Mouse (Mus musculus): ENCODE data around the gene Gm49601. TPM values are rescaled to one million over a fixed set of nuclear protein-coding genes. Genes with fewer than 3 reads are reported as not detected.
A peak's percentile ranks its signal among the peaks of the same experiment; 100 is the strongest.

Gm49601 gene
- polyA plus RNA-seq, 1 experiment from 2014 or later = 3.7 TPM

DNA sequence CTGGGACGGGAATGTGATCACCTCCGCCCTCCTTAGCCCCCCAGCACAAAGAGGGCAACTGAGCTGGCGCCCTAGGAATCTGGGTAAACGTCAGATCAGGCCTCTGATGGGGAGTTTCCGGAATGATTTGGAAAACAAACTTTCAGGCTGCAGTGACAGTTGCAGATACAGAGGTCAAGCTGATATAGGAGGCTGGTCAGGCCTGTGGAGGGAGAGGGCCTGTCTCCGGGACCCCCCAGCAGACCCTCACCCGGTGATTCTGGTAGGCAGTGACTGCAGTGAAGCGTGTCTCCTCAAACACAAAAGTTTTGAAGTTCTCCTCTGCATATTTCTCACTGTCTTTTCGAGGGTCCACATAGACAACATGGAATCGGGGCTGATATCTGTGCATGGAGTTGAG, 43.1 kb downstream of the Gm49601 start:
- no peak overlapping the region for H3K27ac ChIP-seq (replicated peaks)
- DNase-seq (ENCODE audit: low spot score) = no peak
- no peaks in the 10 kb centered on the region for H3K36me3 ChIP-seq
- peaks cover 49% of the 10 kb centered on the region for H3K4me1 ChIP-seq
- 4% methylated on average over 10 of the region's 10 CpGs for WGBS
- no peak overlapping the region for H3K4me3 ChIP-seq
- H3K27me3 ChIP-seq (ENCODE audit: low read depth, poor library complexity, severe bottlenecking) = peaks cover 99% of the 10 kb centered on the region
- H3K9me3 ChIP-seq (replicated peaks) = no peaks in the 10 kb centered on the region

DNA sequence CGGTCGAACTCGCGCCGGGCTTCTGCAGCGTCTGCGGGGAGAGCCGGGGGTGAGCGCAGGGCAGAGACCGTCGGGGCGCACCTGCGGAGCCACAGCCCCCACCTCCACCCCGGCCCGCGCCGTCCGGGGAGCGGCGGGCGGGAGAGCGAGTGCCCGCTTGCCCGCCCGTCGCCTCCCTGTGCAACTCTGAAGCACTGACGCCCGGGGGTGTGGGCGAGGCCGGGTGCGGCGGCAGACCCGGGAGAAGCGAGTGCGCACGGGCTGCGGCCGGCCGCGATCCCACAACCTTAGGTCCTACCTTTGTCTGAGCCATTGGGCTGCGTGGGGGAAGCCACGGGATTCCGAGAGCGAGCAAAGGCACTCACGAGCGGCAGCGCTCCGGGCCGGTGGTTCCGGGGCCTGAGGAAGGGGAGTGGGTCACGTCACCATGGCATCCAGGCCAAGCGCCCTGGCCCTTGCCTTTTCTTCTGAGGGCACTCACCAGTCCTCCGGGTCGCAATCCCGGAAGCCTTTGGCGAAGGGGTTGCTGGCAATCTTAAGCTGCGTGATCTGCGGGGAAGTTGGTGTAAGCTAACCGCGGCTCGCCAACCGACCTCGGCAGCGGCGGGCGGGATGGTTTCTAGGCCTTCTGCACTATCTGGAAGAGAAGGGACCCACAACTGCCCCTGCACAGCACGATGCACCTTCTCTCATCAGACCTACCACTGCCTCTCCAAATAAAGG, 43.6 kb downstream of the Gm49601 start:
- Histone ChIP-seq H3K27me3 (ENCODE audit: low read depth, poor library complexity, severe bottlenecking) (peaks cover 99% of the 10 kb centered on the region), H3K4me3 (peak overlapping the region; percentile 46), H3K9me3 (replicated peaks) (no peaks in the 10 kb centered on the region), H3K4me1 (peaks cover 46% of the 10 kb centered on the region), H3K36me3 (no peaks in the 10 kb centered on the region), H3K27ac (replicated peaks) (no peak overlapping the region; the same call in 1 of the 2 replicates)
- peak; percentile 45 for DNase-seq (ENCODE audit: low spot score)
- under 1% methylated on average over 63 of the region's 67 CpGs for WGBS

DNA sequence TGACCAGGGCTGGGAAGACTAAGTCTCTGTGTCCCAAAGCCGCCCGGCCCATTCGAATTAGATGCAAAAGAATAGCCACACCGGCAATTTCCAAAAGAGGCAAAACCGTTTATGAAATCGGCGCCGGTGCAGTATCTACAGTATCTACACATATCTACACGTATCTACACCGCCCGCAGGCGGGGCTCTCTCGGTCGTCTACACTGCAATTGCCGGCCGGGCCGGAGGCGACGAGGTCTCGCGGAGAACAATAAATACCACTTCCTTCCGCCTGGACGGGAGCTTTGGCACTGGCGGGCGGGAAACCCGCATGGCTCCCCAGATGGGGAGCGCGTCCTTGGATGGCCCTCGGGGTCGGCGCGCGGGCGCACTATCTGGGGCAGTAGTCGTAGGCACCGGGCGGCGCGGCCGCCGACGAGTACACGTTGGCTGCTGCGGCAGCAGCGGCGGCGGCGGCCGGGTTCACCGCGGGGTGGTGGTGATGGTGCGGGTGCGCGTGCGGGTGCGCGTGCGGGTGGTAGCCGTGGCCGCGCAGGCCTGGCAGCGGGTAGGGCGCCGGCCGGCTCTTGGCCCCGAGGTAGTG, 44.5 kb downstream of the Gm49601 start:
- Histone ChIP-seq H3K27ac (replicated peaks) (no peak overlapping the region; the same call in 1 of the 2 replicates), H3K36me3 (no peaks in the 10 kb centered on the region), H3K4me3 (peak overlapping the region; percentile 46), H3K27me3 (ENCODE audit: low read depth, poor library complexity, severe bottlenecking) (peaks cover 97% of the 10 kb centered on the region), H3K9me3 (replicated peaks) (no peaks in the 10 kb centered on the region), H3K4me1 (peaks cover 42% of the 10 kb centered on the region)
- DNase-seq (ENCODE audit: low spot score) = peak; percentile 59
- WGBS = under 1% methylated on average over 66 of the region's 66 CpGs

DNA sequence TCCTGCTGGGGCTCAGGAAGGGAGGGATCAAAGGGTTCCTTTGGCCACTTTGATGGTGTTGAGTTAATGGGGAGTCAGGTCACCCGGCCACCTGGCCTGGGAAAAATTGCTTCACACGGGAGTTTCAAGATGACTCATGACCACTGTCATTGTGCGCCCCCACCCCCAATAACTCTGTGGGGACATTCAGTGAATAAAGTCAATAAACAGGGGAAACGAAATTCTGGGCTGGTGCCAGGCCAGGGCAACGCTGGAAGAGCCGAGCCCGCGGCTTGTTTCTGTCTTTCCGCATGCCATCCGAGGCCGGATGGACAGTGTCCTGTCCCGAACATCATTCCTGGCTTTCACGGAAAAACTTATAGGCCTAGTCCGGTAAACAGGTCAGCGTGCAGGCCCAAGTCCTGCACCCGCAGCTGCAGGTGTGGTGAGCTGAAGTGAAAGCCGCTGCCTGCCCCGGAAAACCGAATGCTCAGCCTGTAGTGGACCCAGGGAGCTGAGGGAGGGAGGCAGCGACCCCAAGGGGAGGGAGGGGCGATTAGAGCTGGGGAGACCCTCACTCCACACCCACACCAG, 45.1 kb downstream of the Gm49601 start:
- DNase-seq (ENCODE audit: low spot score) = peak; percentile 45
- Histone ChIP-seq H3K36me3 (no peaks in the 10 kb centered on the region), H3K4me1 (peaks cover 37% of the 10 kb centered on the region), H3K9me3 (replicated peaks) (no peaks in the 10 kb centered on the region), H3K4me3 (peak overlapping the region; percentile 46), H3K27me3 (ENCODE audit: low read depth, poor library complexity, severe bottlenecking) (peaks cover 96% of the 10 kb centered on the region), H3K27ac (replicated peaks) (no peak overlapping the region)
- WGBS = 4% methylated on average over 21 of the region's 21 CpGs

DNA sequence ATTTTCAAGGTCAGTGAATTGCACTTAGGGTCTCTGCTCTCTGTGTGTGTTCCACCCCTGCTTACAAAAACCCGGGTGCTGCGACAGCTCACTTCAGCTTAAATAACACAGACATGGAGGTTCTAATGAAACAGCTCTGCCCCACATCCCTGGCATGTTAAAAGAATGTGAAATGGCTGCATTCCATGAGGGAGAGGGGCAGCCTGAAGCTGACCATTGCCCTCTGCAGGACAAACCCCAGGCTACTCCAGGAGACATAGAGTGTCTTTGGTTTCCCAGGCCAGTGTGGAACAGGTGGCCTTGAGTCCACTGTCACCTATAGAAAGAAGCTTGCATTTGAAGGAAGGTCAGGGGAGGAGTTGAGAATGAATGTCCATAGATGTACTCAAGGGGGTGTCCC, 45.8 kb downstream of the Gm49601 start:
- Histone ChIP-seq H3K4me1 (peaks cover 29% of the 10 kb centered on the region), H3K4me3 (no peak overlapping the region), H3K9me3 (replicated peaks) (no peaks in the 10 kb centered on the region), H3K27ac (replicated peaks) (no peak overlapping the region), H3K27me3 (ENCODE audit: low read depth, poor library complexity, severe bottlenecking) (peaks cover 88% of the 10 kb centered on the region), H3K36me3 (no peaks in the 10 kb centered on the region)
- 15% methylated on average over 2 of the region's 2 CpGs for WGBS
- no peak for DNase-seq (ENCODE audit: low spot score)

DNA sequence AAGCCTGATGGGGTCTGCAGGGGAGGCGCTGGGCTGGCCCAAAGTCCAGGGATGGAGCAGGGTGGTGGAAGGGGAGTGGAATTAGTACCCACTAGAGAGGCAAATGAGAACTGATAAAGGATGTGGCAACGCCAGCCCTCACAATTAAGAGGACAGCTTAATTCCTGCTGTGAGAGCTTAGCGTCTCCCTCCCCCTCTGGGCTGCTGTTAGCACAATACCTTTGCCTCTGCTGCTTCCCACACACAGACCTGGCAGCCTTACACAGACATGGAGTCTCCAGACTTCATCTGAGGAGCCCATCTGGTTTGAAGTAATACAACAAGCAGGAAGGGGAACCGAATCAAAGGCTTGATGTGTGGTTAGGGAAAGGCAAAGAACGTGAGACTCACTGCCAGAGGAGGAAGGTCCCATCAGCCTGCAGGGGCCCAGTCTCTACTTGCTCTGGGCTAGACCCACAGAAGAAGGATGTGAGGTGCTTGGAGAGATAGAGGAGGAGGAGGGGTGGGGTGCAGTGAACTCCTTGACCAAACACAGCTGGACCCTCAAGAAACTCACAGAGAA, 48.5 kb downstream of the Gm49601 start:
- Histone ChIP-seq H3K36me3 (no peaks in the 10 kb centered on the region), H3K27me3 (ENCODE audit: low read depth, poor library complexity, severe bottlenecking) (peaks cover 61% of the 10 kb centered on the region), H3K4me1 (peaks cover 23% of the 10 kb centered on the region), H3K9me3 (replicated peaks) (no peaks in the 10 kb centered on the region), H3K27ac (replicated peaks) (no peak overlapping the region), H3K4me3 (no peak overlapping the region)
- WGBS = 8% methylated on average over 5 of the region's 5 CpGs
- DNase-seq (ENCODE audit: low spot score) = no peak

DNA sequence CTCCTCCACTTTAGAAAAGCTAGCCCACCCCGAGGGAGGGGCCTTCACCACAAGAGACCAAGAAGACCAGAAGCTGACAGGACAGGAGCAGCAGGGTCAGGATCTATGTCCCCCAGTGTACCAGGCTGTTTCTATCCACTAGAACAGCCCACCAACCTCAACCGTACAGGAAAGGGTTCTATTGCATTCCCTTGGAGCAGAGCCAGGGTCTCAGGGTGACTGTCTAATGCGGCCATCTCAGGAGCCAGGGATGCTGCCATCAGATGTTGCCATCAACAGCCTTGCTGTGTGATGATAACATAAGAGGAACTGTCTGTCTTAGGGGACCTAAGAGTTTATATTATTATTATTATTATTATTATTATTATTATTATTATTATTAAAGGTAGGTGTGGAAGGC, 49.2 kb downstream of the Gm49601 start:
- WGBS = 50% methylated on average over 3 of the region's 3 CpGs
- Histone ChIP-seq H3K27me3 (ENCODE audit: low read depth, poor library complexity, severe bottlenecking) (peaks cover 55% of the 10 kb centered on the region), H3K36me3 (no peaks in the 10 kb centered on the region), H3K4me1 (peaks cover 17% of the 10 kb centered on the region), H3K4me3 (no peak overlapping the region), H3K27ac (replicated peaks) (no peak overlapping the region), H3K9me3 (replicated peaks) (no peaks in the 10 kb centered on the region)
- DNase-seq (ENCODE audit: low spot score) = no peak

DNA sequence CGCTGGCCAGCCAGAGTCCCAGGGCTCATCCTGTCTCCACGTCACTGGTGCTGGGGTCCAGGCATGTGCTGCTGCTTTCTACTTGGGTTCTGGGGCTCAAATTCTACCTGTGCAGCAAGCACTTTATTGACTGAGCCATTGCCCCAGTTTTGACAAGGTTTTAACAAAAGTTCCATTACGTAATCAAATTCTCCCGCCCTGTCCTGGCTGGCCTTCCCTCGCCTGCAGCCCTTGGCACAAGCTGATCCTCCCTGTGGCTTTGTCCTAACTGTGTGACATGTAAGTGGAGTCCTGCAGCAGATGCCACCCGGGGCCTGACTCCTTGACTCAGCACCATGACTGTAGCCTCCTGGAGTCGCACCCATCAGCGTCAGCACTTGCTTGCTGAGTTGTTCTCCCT, 52.0 kb downstream of the Gm49601 start:
- Histone ChIP-seq H3K36me3 (no peaks in the 10 kb centered on the region), H3K27ac (replicated peaks) (no peak overlapping the region), H3K4me3 (no peak overlapping the region), H3K4me1 (peaks cover 6% of the 10 kb centered on the region; the same call in 1 of the 2 replicates), H3K9me3 (replicated peaks) (no peaks in the 10 kb centered on the region), H3K27me3 (ENCODE audit: low read depth, poor library complexity, severe bottlenecking) (peaks cover 26% of the 10 kb centered on the region)
- DNase-seq (ENCODE audit: low spot score) = no peak
- 79% methylated on average over 8 of the region's 8 CpGs for WGBS

Other genes with a start within 250 kb of the Gm49601 start
- gene Txnrd2, start 200.0 kb downstream of the Gm49601 start, polyA plus RNA-seq (2016; fragmentation: Nextera tagmentation; extraction: Ambion mirVana) = 30.6 and 30.7 TPM in 2 replicates
- gene Comt, start 199.6 kb downstream of the Gm49601 start, polyA plus RNA-seq (2016; fragmentation: Nextera tagmentation; extraction: Ambion mirVana) = 62.0 and 66.0 TPM in 2 replicates
- gene Gnb1l, start 127.7 kb downstream of the Gm49601 start, polyA plus RNA-seq (2016; fragmentation: Nextera tagmentation; extraction: Ambion mirVana) = 13.3 and 16.0 TPM in 2 replicates
- gene Rtl10, start 127.5 kb downstream of the Gm49601 start, polyA plus RNA-seq (2016; fragmentation: Nextera tagmentation; extraction: Ambion mirVana) = 2.1 and 2.4 TPM in 2 replicates
- gene Tbx1, start 35.8 kb downstream of the Gm49601 start, polyA plus RNA-seq (2016; fragmentation: Nextera tagmentation; extraction: Ambion mirVana) = 0.97 and 1.7 TPM in 2 replicates
- 4.5 and 4.6 TPM in 2 replicates for gene Gp1bb, start 4.0 kb downstream of the Gm49601 start, polyA plus RNA-seq (2016; fragmentation: Nextera tagmentation; extraction: Ambion mirVana)
- 31.2 and 42.8 TPM in 2 replicates for gene Sept5, start 3.5 kb upstream of the Gm49601 start, polyA plus RNA-seq (2016; fragmentation: Nextera tagmentation; extraction: Ambion mirVana)
- gene Cldn5, start 150.4 kb upstream of the Gm49601 start, polyA plus RNA-seq (2016; fragmentation: Nextera tagmentation; extraction: Ambion mirVana) = 29.5 and 29.9 TPM in 2 replicates
- 96.4 and 107 TPM in 2 replicates for gene Ufd1, start 185.4 kb upstream of the Gm49601 start, polyA plus RNA-seq (2016; fragmentation: Nextera tagmentation; extraction: Ambion mirVana)
- gene Cdc45, start 185.6 kb upstream of the Gm49601 start, polyA plus RNA-seq (2016; fragmentation: Nextera tagmentation; extraction: Ambion mirVana) = 66.8 and 76.4 TPM in 2 replicates
- gene 2510002D24Rik, start 210.2 kb upstream of the Gm49601 start, polyA plus RNA-seq (2016; fragmentation: Nextera tagmentation; extraction: Ambion mirVana) = 25.7 and 26.6 TPM in 2 replicates
- not detected in 2 replicates for gene Gm28539, start 210.2 kb upstream of the Gm49601 start, polyA plus RNA-seq (2016; fragmentation: Nextera tagmentation; extraction: Ambion mirVana)